Mouse (Mus musculus) forebrain, embryonic 15.5 days (tissue): ENCODE measurements around the gene Anxa7. TPM values are rescaled to one million over a fixed set of nuclear protein-coding genes. Genes with fewer than 3 reads are reported as not detected.
A peak's percentile ranks its signal among the peaks of the same experiment; 100 is the strongest.

Experiments
- ATAC-seq: fragments of 200-750 bp; cut with Nextera tagmentation; replicated peaks from 2 replicates; pipeline ENCODE4 v1.8.0; 2017; ENCODE audit warnings: mild to moderate bottlenecking, moderate TSS enrichment, moderate library complexity
- H3K27ac ChIP-seq: fragments of 300-500 bp; sonication (generic); replicated peaks from 2 replicates; pipeline ENCODE4 v1.5.1; 2015; ENCODE audit warnings: mild to moderate bottlenecking, inconsistent platforms
- H3K27me3 ChIP-seq: fragments of 300-500 bp; sonication (generic); 2 replicates; pipeline ENCODE4 v1.6.1; 2015; ENCODE audit warnings: inconsistent platforms
- H3K36me3 ChIP-seq: fragments of 300-500 bp; sonication (generic); 2 replicates; pipeline ENCODE4 v1.6.1; 2015; ENCODE audit warnings: mild to moderate bottlenecking, inconsistent platforms
- H3K4me1 ChIP-seq: fragments of 300-500 bp; sonication (generic); 2 replicates; pipeline ENCODE4 v1.6.1; 2015; ENCODE audit warnings: inconsistent platforms
- H3K4me2 ChIP-seq: fragments of 300-500 bp; sonication (generic); replicated peaks from 2 replicates; pipeline ENCODE4 v1.6.1; 2015; ENCODE audit warnings: mild to moderate bottlenecking, inconsistent platforms
- H3K4me3 ChIP-seq: fragments of 300-500 bp; sonication (generic); 2 replicates; pipeline ENCODE4 v1.5.1; 2015; ENCODE audit warnings: mild to moderate bottlenecking, inconsistent platforms
- H3K9ac ChIP-seq: fragments of 300-500 bp; sonication (generic); replicated peaks from 2 replicates; pipeline ENCODE4 v1.6.1; 2015; ENCODE audit warnings: mild to moderate bottlenecking, inconsistent platforms
- H3K9me3 ChIP-seq: fragments of 300-500 bp; sonication (generic); 2 replicates; pipeline ENCODE4 v1.6.1; 2016; ENCODE audit warnings: inconsistent platforms
- WGBS: fragments of 180-500 bp; shearing (Covaris S2); methylation state at CpG from one replicate; pipeline ENCODE4 v1.1.7; 2015; ENCODE audit warnings: mixed read lengths; 5-methylcytosine and 5-hydroxymethylcytosine counted together
- polyA plus RNA-seq: library from polyadenylated mRNA; unstranded; fragments of >200 nt; fragmentation: Nextera tagmentation; extraction: Ambion mirVana; gene quantifications from 2 replicates; pipeline ENCODE4 v1.2.1, GENCODE M21; 2015

The Anxa7 gene
- polyA plus RNA-seq = 14.1 and 15.8 TPM in 2 replicates

DNA sequence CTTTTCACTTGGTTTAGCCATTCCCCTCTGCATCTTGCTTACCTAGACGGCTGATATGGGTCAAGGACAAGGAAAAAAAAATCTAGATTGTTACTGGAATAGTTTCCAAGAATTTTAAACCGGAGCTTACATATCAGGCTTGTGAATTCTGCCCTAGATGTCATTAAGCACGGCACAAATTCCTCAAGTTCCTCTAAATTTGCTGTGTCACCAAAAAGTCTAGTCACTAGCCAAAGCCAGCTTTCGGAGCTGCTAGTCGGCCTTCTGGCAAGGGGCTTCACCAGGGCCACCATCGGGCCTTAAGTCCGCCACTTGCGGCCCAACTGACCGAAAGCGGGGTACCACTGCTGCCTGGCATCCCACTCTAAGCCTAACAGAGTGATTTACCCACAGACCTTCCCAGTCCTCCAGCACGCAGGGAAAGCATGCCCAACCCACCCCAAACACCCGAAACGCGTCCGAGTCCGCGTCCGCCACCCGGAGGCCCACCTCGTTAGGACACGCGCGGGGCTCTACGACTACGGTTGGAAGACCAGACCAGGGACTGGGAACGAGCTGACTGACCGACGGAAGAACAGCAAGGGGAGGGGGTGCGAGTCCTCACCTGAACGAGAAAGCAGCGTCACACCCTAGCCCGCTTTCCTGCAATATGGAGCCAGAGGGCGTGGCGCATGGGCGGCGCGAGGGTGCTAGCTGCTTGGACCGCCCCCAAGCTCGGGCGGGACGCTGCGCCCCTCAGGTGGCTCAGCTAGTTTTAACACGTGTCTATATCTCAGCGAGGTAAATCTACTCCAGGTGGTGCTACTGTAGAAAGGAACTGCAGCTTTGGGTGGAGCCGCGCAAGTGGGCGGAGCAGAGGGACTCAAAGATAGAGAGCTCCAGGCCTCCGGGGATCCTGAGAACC, at the start of gene Anxa7:
Gene Anxa7 (minus strand): TSS at position 843 of the 904 bp plus-strand sequence.
- Histone ChIP-seq H3K27ac (no peak within 1 kb of the TSS), H3K9ac (peak within 1 kb of the TSS; percentile 50), H3K27me3 (no peaks in the 10 kb centered on the region), H3K36me3 (0 out of 2 replicates have a peak, but pooled peaks cover 3% of the 10 kb centered on the region), H3K4me3 (peak within 1 kb of the TSS; percentile 54), H3K4me2 (peak within 1 kb of the TSS; percentile 74), H3K9me3 (no peaks in the 10 kb centered on the region), H3K4me1 (peaks cover 10% of the 10 kb centered on the region)
- ATAC-seq = peak; percentile 85
- 2% methylated on average over 48 of the region's 48 CpGs for WGBS

DNA sequence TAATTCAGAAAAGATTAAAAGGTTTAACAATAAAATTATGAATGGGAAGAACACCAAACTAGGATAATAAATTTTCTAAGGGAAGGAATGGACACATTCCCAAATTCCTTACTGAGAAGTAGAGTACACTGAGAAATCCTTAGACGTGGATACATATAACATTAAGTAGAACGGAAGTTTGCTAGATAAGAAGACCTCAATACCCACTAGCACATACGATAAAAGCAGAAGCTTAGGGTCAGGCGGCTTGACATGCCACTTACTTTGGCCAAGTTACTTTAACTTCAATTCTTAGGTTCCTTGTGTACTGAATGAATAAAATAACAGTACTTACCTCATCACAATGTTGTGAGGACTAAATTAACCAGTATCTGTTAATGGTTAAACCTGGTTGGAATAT, 49.7 kb upstream of the Anxa7 start:
- Histone ChIP-seq H3K4me2 (no peak overlapping the region), H3K9ac (no peak overlapping the region), H3K4me1 (no peaks in the 10 kb centered on the region), H3K36me3 (peaks cover 2% of the 10 kb centered on the region; the same call in 1 of the 2 replicates), H3K4me3 (no peak overlapping the region), H3K27me3 (no peaks in the 10 kb centered on the region), H3K9me3 (no peaks in the 10 kb centered on the region), H3K27ac (no peak overlapping the region)
- 94% methylated on average over 4 of the region's 4 CpGs for WGBS
- no peak for ATAC-seq

DNA sequence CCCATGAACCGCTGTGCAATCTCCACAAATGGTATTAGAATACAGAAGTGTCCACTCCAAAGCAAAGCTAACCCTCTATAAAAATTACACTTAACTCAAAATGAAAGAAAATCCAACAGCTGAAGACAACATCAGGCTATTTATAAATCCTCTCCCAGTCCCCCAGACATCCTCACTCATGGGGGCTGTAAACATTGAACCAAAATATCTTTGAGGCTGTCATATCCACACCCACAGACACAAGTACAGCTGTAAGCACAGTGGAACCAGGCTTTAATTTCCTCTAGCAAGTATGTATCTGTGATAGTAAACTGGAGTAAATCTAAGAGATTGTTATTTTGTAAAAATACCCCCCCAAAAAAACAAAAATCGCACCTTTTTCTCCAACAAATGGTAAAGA, 40.2 kb upstream of the Anxa7 start:
- WGBS = 99% methylated on average over 2 of the region's 2 CpGs
- peaks cover 42% of the 10 kb centered on the region for H3K36me3 ChIP-seq
- H3K9ac ChIP-seq = no peak overlapping the region
- no peaks in the 10 kb centered on the region for H3K4me1 ChIP-seq
- no peaks in the 10 kb centered on the region for H3K27me3 ChIP-seq
- ATAC-seq = no peak
- no peaks in the 10 kb centered on the region for H3K9me3 ChIP-seq
- H3K4me2 ChIP-seq = no peak overlapping the region
- H3K27ac ChIP-seq = no peak overlapping the region
- no peak overlapping the region for H3K4me3 ChIP-seq

DNA sequence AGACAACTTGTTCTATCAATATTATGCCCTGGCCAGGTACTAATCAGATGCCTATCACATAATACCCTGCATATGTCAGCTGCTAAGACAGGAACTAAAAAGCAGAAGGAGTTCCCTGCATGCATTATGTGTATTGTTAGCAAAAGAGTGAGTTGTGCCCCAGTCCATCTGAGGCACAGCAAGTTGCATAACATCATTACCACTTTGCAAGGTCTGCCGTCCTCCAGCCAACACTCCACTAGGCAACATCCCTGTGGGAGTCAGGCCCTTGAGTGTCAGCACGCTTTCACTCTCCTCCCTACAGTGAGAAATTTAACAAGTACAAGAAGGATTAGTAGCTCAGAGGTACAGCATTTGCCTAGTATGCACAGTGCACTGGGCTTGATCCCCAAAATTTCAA, 28.5 kb upstream of the Anxa7 start:
- ATAC-seq = no peak
- Histone ChIP-seq H3K27ac (no peak overlapping the region), H3K4me1 (0 out of 2 replicates have a peak, but pooled peaks cover 3% of the 10 kb centered on the region), H3K9me3 (no peaks in the 10 kb centered on the region), H3K36me3 (peaks cover 25% of the 10 kb centered on the region), H3K9ac (no peak overlapping the region), H3K4me2 (no peak overlapping the region), H3K27me3 (no peaks in the 10 kb centered on the region), H3K4me3 (no peak overlapping the region)
- WGBS = 71% methylated on average over 2 of the region's 2 CpGs

DNA sequence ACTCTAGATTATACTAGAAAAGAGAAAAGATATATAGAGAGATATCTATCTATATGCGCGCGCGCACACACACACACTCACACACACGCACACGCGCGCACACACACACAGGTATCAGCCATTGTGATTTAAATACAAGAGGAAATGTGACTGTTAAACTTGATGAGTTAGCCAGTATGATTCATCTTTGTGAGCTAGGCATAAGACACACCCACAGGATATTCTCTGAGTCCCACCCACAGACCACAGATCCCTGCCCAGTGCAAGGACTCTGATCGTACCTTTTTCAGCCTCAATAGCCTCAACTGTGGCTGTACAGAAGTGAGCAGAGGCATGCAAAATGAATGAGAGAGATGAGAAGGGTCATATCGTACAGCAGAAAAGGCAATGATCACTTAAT, 23.0 kb upstream of the Anxa7 start:
- no peak overlapping the region for H3K4me3 ChIP-seq
- 0 out of 2 replicates have a peak, but pooled peaks cover 3% of the 10 kb centered on the region for H3K4me1 ChIP-seq
- H3K36me3 ChIP-seq = peaks cover 27% of the 10 kb centered on the region
- H3K4me2 ChIP-seq = no peak overlapping the region
- H3K27me3 ChIP-seq = no peaks in the 10 kb centered on the region
- no peaks in the 10 kb centered on the region for H3K9me3 ChIP-seq
- WGBS = 96% methylated on average over 10 of the region's 10 CpGs
- no peak for ATAC-seq
- H3K27ac ChIP-seq = no peak overlapping the region
- H3K9ac ChIP-seq = no peak overlapping the region

DNA sequence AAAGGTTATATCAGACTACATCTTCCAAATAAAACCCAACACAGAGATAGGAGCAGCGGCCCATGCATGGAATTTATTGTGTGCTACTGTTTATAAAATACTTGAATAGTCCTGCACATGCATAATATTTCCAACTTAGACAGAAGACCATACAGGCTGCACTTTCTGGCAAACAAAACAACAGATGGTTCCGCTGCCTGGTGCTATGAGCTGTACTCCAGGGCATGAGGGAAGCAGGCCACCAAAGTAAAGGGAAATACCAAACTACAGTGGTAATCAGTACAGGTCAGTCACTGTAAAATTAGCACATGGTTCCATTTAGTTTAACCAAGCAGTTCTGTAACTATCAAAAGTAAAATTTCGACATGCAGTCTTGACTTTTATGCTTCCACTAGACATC, 20.0 kb upstream of the Anxa7 start:
- H3K27me3 ChIP-seq = no peaks in the 10 kb centered on the region
- H3K36me3 ChIP-seq = peaks cover 34% of the 10 kb centered on the region
- no peak overlapping the region for H3K27ac ChIP-seq
- no peak overlapping the region for H3K4me2 ChIP-seq
- H3K4me3 ChIP-seq = no peak overlapping the region
- WGBS = 88% methylated on average over 3 of the region's 3 CpGs
- no peaks in the 10 kb centered on the region for H3K9me3 ChIP-seq
- H3K9ac ChIP-seq = no peak overlapping the region
- H3K4me1 ChIP-seq = no peaks in the 10 kb centered on the region
- ATAC-seq = 0 out of 2 replicates have a peak, but pooled peaks have one; percentile 13

DNA sequence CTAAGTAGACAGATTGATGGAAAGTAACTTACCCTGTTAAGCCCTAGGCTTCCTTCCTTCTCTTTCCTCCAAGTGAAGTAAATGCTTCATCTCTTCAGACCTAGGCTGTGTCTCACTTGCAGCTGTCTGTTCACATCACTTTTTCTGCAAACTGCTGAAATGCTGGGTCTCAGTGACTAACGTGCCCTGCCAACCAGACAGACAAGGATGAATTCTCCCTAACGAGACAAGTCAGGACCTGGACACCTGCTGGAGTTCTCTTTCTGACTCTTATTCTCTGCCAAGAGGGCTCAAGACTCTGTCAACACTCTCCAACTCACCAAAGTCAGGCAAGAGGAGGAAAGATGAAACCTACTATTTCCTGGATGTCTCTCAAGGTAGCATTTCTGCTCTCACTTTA, 16.7 kb upstream of the Anxa7 start, which contains the start of gene Mss51:
Gene Mss51 (minus strand): TSS at position 299 of the 400 bp plus-strand sequence.
- WGBS = 47% methylated on average over 2 of the region's 2 CpGs
- Histone ChIP-seq H3K4me1 (no peaks in the 10 kb centered on the region), H3K4me2 (no peak within 1 kb of the TSS), H3K4me3 (no peak within 1 kb of the TSS), H3K9ac (no peak within 1 kb of the TSS), H3K36me3 (peaks cover 44% of the 10 kb centered on the region), H3K27ac (no peak within 1 kb of the TSS), H3K27me3 (no peaks in the 10 kb centered on the region), H3K9me3 (no peaks in the 10 kb centered on the region)
- no peak for ATAC-seq

DNA sequence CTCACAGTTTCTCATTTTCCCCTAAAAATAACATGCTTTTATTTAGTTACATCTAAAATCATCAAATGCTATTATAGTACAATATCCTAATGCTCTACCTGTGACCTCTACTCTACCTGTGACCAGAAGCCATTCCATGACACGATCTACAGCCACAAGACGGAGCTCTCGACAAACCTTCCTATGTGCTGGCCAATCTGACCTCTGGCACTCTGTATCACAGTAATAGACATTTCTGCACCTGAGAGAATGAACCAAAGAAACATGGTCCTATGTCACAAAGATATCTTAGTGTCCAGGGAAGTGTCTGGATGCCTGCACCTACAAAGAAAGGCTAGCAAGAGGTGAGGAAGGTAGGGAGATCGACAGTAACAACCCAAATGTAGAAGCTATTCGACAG, 6.1 kb upstream of the Anxa7 start:
- Histone ChIP-seq H3K9ac (no peak overlapping the region), H3K9me3 (no peaks in the 10 kb centered on the region), H3K27ac (no peak overlapping the region), H3K4me3 (no peak overlapping the region), H3K4me2 (no peak overlapping the region), H3K36me3 (peaks cover 22% of the 10 kb centered on the region), H3K4me1 (no peaks in the 10 kb centered on the region), H3K27me3 (no peaks in the 10 kb centered on the region)
- ATAC-seq = no peak
- 96% methylated on average over 5 of the region's 5 CpGs for WGBS

DNA sequence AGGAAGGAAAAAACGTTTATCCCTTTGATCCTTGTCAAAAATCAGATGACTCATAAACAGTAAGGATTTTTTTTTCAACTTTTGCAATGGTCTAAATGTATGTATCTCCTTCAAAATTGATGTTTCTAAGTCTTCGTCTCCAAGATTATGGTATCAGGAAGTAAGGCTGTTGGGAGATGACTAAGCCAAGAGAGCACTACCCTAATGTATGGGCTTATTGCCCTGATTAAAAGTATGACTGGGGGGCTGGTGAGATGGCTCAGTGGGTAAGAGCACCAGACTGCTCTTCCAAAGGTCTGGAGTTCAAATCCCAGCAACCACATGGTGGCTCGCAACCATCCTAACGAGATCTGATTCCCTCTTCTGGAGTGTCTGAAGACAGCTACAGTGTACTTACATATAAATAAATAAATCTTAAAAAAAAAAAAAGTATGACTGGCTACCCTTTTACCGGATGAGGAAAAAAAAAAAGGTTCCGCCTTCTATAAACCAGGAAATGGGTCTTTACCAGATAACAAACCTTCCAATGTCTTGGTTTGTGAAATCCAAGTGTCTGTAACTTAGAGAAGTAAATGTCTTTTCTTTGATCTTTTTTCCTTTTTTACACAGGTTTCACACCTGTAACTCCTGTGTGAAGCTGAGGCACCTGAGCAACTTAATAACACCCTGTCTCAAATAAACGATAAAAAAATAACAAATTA, 2.3 kb upstream of the Anxa7 start:
- H3K27ac ChIP-seq = no peak overlapping the region
- no peak for ATAC-seq
- peaks cover 14% of the 10 kb centered on the region for H3K36me3 ChIP-seq
- no peak overlapping the region for H3K4me2 ChIP-seq
- H3K4me3 ChIP-seq = no peak overlapping the region
- H3K9ac ChIP-seq = no peak overlapping the region
- 91% methylated on average over 7 of the region's 7 CpGs for WGBS
- H3K9me3 ChIP-seq = no peaks in the 10 kb centered on the region
- H3K4me1 ChIP-seq = peaks cover 10% of the 10 kb centered on the region
- no peaks in the 10 kb centered on the region for H3K27me3 ChIP-seq

DNA sequence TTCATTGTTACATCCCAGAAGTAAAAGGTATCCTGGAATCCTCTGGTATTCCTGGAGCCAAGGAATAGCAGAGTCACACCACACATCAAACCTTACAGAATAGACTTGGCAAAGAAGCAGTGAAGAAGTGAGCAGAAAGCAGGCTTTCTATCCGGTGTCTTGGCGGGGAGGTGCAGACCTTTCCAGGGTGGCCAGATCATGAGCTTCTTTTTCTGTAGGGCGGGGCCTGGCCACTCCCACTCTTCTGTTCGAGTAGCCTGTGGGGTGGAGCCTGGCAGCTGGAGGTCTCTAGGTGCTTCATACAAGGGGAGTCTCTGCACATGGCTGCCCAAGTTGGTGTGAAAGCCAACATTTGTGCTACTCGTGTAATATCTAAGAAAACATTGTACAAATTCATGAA, 1.3 kb upstream of the Anxa7 start:
- Histone ChIP-seq H3K27ac (no peak overlapping the region), H3K4me2 (no peak overlapping the region), H3K9ac (no peak overlapping the region), H3K36me3 (peaks cover 10% of the 10 kb centered on the region; the same call in 1 of the 2 replicates), H3K27me3 (no peaks in the 10 kb centered on the region), H3K9me3 (no peaks in the 10 kb centered on the region), H3K4me1 (peaks cover 10% of the 10 kb centered on the region), H3K4me3 (no peak overlapping the region)
- ATAC-seq = no peak
- whole genome bisulfite sequencing = 22% methylated on average over 5 of the region's 5 CpGs

DNA sequence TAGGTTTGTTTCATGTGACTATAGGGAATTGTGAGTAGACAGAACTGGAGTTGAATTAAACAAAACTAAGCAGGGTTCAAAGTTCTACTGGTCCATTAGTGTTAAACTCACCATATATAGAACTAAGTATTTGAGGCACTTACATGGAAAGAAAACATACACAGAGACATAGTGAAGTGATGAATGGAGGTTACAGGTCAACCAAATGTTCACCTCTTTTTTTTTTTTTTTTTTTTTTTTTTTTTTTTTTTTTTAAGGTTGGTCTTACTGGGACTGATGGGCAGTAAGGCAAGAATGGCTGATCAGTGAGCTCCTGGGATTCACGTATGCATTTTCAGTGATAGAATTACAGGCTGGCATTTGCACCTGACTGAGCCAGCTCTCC, 254 bp upstream of the Anxa7 start:
- ATAC-seq = no peak
- Histone ChIP-seq H3K4me2 (peak overlapping the region; percentile 74), H3K4me3 (peak overlapping the region; percentile 54), H3K27ac (no peak overlapping the region), H3K36me3 (peaks cover 8% of the 10 kb centered on the region; the same call in 1 of the 2 replicates), H3K9me3 (no peaks in the 10 kb centered on the region), H3K9ac (peak overlapping the region; percentile 50), H3K27me3 (no peaks in the 10 kb centered on the region), H3K4me1 (peaks cover 10% of the 10 kb centered on the region)
- WGBS = 68% methylated on average over 1 of the region's 1 CpGs

DNA sequence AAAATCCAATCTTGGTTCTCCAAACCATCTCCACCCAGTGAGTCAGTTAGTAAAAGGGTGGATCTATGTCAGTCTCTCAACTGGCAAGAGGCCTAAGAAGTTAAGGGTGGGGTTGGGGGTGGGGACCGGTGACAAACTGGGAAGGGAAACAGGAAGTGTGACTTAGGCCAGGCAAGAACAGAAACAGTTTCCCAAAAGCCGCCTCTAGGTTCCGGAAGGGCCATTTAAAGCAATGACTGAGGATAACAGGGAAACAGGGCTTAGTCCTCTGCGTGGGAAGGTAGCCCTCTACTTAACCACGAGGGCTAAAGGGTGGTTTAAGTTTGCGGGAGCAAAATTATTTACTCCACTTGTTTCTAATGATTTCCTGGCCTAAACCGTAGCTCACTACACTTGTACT, 1.1 kb downstream of the Anxa7 start:
- no peak for ATAC-seq
- H3K9me3 ChIP-seq = no peaks in the 10 kb centered on the region
- H3K36me3 ChIP-seq = no peaks in the 10 kb centered on the region
- H3K9ac ChIP-seq = no peak overlapping the region
- H3K27ac ChIP-seq = no peak overlapping the region
- peak overlapping the region; percentile 74 for H3K4me2 ChIP-seq
- peaks cover 10% of the 10 kb centered on the region for H3K4me1 ChIP-seq
- peak overlapping the region; percentile 54; the same call in 1 of the 2 replicates for H3K4me3 ChIP-seq
- 32% methylated on average over 7 of the region's 7 CpGs for WGBS
- no peaks in the 10 kb centered on the region for H3K27me3 ChIP-seq
